Mouse (Mus musculus) frontal cortex, postnatal 25 days (tissue): ENCODE results near the gene Olfr1502.
"Not testable (repeated sequence)": the region's sequence is repeated elsewhere in the genome, so short reads cannot be mapped to it uniquely, and the experiment has no call there.

Experiments used
- DNase-seq, 2 experiments: peaks; one replicate each; pipeline ENCODE4 v3.0.0; 2022; ENCODE audit warnings: low spot score in 2 of 2

Gene Olfr1502

DNA sequence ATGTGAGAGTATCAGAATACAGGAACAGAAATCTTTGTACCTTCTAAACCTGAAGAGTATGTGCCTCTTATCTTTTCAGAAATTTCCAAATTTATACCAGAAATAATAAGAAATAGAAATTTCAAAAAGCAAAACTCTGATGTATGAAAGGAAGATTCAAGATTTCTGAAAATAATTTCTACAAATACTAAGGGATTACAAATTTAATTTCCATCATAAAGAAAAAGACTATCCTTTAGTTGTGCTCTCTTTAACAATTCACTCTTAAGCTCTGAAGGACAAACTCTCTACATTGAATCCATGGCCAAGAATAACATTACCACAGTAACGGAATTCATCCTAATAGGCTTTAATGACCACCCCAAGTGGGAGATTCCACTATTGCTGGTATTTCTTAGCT is at the start of gene Olfr1502:
Gene Olfr1502, plus strand, starts transcription at position 301 of the 400 bp plus-strand sequence.
- no peak for DNase-seq

DNA sequence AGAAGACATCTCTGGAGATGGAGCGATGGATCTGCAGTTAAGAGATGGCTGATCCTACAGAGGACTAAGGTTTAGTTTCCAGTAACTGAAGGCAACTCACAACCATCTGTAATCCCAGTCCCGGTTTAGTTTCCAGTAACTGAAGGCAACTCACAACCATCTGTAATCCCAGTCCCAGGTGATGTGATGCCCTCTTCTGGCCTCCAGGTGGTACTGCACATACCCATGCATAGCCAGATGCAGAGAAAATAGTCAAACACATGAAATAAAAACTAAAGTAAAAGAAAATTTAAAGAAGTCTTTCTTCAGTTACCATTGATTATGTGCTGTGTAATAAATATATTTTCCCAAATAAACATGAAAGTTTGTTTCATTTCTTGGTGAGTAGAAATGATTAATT is 48.8 kb upstream of the Olfr1502 start:
- no peak for DNase-seq

DNA sequence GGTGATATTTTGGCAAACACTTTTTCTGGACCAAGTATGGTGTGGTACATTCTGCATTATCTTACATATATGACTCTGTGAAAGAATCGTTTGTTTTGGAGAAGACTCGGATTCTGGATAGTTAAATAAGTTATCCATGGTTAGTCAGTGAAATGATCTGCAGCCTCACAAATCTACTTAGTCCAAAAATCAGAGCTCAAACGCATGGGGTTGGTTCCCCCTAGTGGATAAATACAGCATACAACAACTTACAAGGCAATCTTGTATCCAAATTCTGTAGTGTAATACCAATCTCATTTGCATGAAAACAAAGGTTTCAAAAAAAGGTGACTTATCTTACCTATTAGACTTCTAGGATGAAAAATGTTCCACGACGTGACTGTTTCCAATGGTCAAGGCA is 42.8 kb upstream of the Olfr1502 start:
- DNase-seq: no peak

DNA sequence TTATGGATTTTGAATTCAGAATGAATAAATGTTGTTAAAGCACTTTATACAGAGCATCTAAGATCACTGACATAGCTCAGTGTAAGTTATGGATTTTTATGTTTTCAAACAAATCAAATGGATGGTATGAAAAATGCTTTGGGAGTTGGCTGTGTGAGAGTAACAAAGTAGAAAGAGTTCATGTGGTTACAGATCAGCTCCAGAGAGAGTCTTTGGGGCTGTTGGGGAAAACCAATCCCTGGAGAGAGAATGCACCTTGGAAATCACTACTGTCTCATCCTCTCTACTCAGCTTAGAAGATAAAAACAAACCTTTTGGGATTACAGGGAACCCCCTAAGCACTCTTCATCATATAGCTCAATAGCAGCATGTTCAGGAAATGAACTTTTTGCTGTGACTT is 42.2 kb upstream of the Olfr1502 start, which contains the start of gene Olfr1499:
Gene Olfr1499, minus strand, starts transcription at position 101 of the 400 bp plus-strand sequence.
- no peak for DNase-seq

DNA sequence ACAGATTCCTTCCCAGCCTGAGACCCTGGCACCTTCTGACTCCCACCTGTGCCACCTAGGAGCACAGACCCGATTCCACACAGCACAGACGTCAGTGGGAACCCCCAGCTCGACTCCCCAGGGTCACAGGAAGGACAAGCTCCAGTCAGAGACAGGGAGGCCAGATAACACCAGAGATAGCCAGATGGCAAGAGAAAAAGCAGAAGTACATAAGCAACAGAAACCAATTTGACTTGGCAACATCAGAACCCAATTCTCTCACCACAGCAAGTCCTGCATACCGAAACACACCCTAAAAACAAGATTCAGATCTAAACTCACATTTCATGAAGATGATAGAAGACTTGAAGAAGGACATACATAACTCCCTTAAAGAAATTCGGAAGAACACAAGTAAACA is 40.7 kb upstream of the Olfr1502 start:
- no peak for DNase-seq

DNA sequence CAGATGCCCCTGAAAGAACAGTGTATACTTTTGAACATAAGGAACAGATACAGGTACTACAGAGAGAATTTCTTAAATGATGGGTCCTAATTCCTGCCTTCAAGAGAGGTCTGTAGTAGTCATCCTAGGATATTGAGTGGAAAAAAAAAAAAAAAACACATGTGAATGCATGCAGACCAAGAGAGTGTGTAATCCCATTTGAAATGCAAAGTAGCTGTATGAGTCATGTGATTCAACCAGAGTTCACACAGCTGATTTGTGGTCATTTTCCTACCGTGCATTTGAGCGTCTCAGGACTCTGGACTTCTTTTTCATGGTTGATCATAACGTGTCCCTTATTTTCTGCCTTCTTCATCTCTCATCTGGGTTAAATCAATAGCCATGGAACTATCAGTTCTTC is 33.1 kb upstream of the Olfr1502 start:
- DNase-seq: no peak

DNA sequence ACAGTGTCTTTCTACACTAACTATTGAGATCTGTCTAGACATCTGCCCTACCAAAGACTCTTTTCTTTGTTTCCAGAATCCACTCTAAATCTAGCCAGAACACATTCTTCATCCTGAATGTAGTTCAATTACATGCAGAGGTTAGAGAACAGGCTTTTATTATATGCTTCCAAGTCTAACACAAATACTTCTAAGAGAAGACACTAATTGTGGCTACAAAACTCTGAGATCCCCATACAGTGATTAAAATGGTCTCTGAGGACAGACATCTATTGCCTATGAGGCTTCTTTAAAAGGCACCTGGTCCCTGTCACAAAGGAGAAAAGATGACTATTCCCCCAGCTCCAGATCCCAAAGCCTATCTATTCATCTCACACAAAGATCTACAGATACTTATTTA is 31.2 kb upstream of the Olfr1502 start, which contains the start of gene Olfr1500:
Gene Olfr1500, minus strand, starts transcription at position 101 of the 400 bp plus-strand sequence.
- DNase-seq: no peak

DNA sequence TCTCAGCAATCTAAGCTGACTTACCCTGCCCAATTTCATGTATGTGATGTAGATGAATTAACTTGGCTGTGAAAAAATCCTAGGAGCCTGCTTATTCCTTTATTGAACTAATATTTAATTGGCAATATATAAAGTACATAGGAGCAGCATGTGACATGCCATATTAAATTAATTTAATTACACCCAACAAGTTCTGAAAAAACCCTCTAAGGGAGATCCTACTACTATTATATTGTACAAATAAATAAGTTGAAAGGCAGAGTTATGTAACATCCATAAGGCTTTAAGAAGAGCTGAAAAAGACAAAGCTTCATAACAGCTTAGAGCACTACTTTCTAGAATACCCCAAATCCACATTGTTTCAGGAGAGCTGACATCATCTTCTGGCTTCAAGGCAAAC is 11.0 kb upstream of the Olfr1502 start, which contains the start of gene Olfr1501:
Gene Olfr1501, minus strand, starts transcription at position 101 of the 400 bp plus-strand sequence.
- not testable (repeated sequence) for DNase-seq

DNA sequence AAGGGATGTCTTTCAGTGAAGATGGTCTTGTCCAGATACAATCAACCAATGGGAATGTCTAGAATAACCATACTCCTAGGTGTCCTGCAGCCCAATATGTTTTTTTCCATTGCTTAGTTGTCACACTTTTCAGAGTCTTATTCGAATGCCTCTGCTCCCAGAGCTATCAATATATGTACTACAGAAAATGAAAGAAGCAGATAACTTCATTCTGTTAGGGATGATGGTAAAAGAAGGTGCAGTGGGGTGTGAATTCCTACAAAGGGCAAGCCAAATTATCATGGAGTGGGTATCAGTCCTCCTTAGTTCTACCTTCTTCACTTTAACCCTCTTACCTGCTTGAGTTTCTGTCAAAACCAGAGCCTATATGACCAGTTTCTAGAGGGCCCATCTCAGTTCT is 36.2 kb downstream of the Olfr1502 start, which contains the start of gene Olfr1504:
Gene Olfr1504, minus strand, starts transcription at position 101 of the 400 bp plus-strand sequence.
- no peak for DNase-seq
